Mouse (Mus musculus): Measurements from ENCODE around the gene Phactr3. TPM values are rescaled to one million over a fixed set of nuclear protein-coding genes. Genes with fewer than 3 reads are reported as not detected.

Gene Phactr3
- polyA plus RNA-seq, 1 experiment = 0.75 TPM

GRCm38 (mm10) chr2:178130536-178130935 is 11.8 kb downstream of the Phactr3 start:
- Histone ChIP-seq H3K27me3 (ENCODE audit: control insufficient read depth, insufficient read depth, low read length, poor library complexity, severe bottlenecking) (no peaks in the 10 kb centered on the region; the same call in 1 of the 2 replicates), H3K9me3 (replicated peaks; ENCODE audit: control insufficient read depth, insufficient read depth, low read length, poor library complexity, severe bottlenecking) (no peaks in the 10 kb centered on the region), H3K9ac (ENCODE audit: low read depth, poor library complexity, severe bottlenecking) (no peak overlapping the region), H3K4me1 (ENCODE audit: control insufficient read depth, insufficient read depth, low read length) (no peaks in the 10 kb centered on the region), H3K27ac (ENCODE audit: insufficient read depth, low read length) (no peak overlapping the region), H3K4me3 (ENCODE audit: low read depth, low read length) (no peak overlapping the region), H3K36me3 (ENCODE audit: control insufficient read depth, insufficient read depth, low read length, poor library complexity, severe bottlenecking) (no peaks in the 10 kb centered on the region)
- TF ChIP-seq EP300 (IDR thresholded peaks at IDR 0.05; ENCODE audit: insufficient read depth, low read depth, low read length) = no peak
- no peak for TF ChIP-seq CTCF (IDR thresholded peaks at IDR 0.05; ENCODE audit: low read depth, low read length)
- TF ChIP-seq POLR2A (IDR thresholded peaks at IDR 0.05; ENCODE audit: insufficient read depth, low read length) = no peak

- no peaks in the 10 kb centered on the region for H3K36me3 ChIP-seq (ENCODE audit: control insufficient read depth, insufficient read depth, low read length, poor library complexity, severe bottlenecking)
- no peaks in the 10 kb centered on the region for H3K9me3 ChIP-seq (replicated peaks; ENCODE audit: control insufficient read depth, insufficient read depth, low read length, poor library complexity, severe bottlenecking)
- no peak overlapping the region for H3K27ac ChIP-seq (ENCODE audit: insufficient read depth, low read length)
- no peak overlapping the region for H3K9ac ChIP-seq (ENCODE audit: low read depth, poor library complexity, severe bottlenecking)
- H3K27me3 ChIP-seq (ENCODE audit: control insufficient read depth, insufficient read depth, low read length, poor library complexity, severe bottlenecking) = no peaks in the 10 kb centered on the region; the same call in 1 of the 2 replicates
- H3K4me3 ChIP-seq (ENCODE audit: low read depth, low read length) = no peak overlapping the region
- H3K4me1 ChIP-seq (ENCODE audit: control insufficient read depth, insufficient read depth, low read length) = peaks cover 2% of the 10 kb centered on the region
- TF ChIP-seq CTCF (IDR thresholded peaks at IDR 0.05; ENCODE audit: low read depth, low read length) (no peak), POLR2A (IDR thresholded peaks at IDR 0.05; ENCODE audit: insufficient read depth, low read length) (no peak), EP300 (IDR thresholded peaks at IDR 0.05; ENCODE audit: insufficient read depth, low read depth, low read length) (no peak)
Measured at GRCm38 (mm10) chr2:178131011-178131410, 12.2 kb downstream of the Phactr3 start.

GRCm38 (mm10) chr2:178131606-178132365 is 13.0 kb downstream of the Phactr3 start:
- Histone ChIP-seq H3K27me3 (ENCODE audit: control insufficient read depth, insufficient read depth, low read length, poor library complexity, severe bottlenecking) (no peaks in the 10 kb centered on the region; the same call in 1 of the 2 replicates), H3K9ac (ENCODE audit: low read depth, poor library complexity, severe bottlenecking) (no peak overlapping the region), H3K4me1 (ENCODE audit: control insufficient read depth, insufficient read depth, low read length) (peaks cover 2% of the 10 kb centered on the region), H3K27ac (ENCODE audit: insufficient read depth, low read length) (no peak overlapping the region), H3K36me3 (ENCODE audit: control insufficient read depth, insufficient read depth, low read length, poor library complexity, severe bottlenecking) (no peaks in the 10 kb centered on the region), H3K4me3 (ENCODE audit: low read depth, low read length) (no peak overlapping the region), H3K9me3 (replicated peaks; ENCODE audit: control insufficient read depth, insufficient read depth, low read length, poor library complexity, severe bottlenecking) (no peaks in the 10 kb centered on the region)
- TF ChIP-seq POLR2A (IDR thresholded peaks at IDR 0.05; ENCODE audit: insufficient read depth, low read length) (no peak), EP300 (IDR thresholded peaks at IDR 0.05; ENCODE audit: insufficient read depth, low read depth, low read length) (no peak), CTCF (IDR thresholded peaks at IDR 0.05; ENCODE audit: low read depth, low read length) (no peak)

- H3K4me3 ChIP-seq (ENCODE audit: low read depth, low read length) = no peak overlapping the region
- H3K36me3 ChIP-seq (ENCODE audit: control insufficient read depth, insufficient read depth, low read length, poor library complexity, severe bottlenecking) = no peaks in the 10 kb centered on the region
- no peaks in the 10 kb centered on the region for H3K27me3 ChIP-seq (ENCODE audit: control insufficient read depth, insufficient read depth, low read length, poor library complexity, severe bottlenecking)
- H3K9ac ChIP-seq (ENCODE audit: low read depth, poor library complexity, severe bottlenecking) = no peak overlapping the region
- H3K9me3 ChIP-seq (replicated peaks; ENCODE audit: control insufficient read depth, insufficient read depth, low read length, poor library complexity, severe bottlenecking) = no peaks in the 10 kb centered on the region
- TF ChIP-seq EP300 (IDR thresholded peaks at IDR 0.05; ENCODE audit: insufficient read depth, low read depth, low read length) = no peak
- no peak for TF ChIP-seq POLR2A (IDR thresholded peaks at IDR 0.05; ENCODE audit: insufficient read depth, low read length)
- TF ChIP-seq CTCF (IDR thresholded peaks at IDR 0.05; ENCODE audit: low read depth, low read length) = no peak
- no peak overlapping the region for H3K27ac ChIP-seq (ENCODE audit: insufficient read depth, low read length)
- peaks cover 2% of the 10 kb centered on the region for H3K4me1 ChIP-seq (ENCODE audit: control insufficient read depth, insufficient read depth, low read length)
Measured at GRCm38 (mm10) chr2:178135713-178136112, 16.9 kb downstream of the Phactr3 start.

- TF ChIP-seq CTCF (IDR thresholded peaks at IDR 0.05; ENCODE audit: low read depth, low read length) (peak; percentile 94), EP300 (IDR thresholded peaks at IDR 0.05; ENCODE audit: insufficient read depth, low read depth, low read length) (no peak), POLR2A (IDR thresholded peaks at IDR 0.05; ENCODE audit: insufficient read depth, low read length) (no peak)
- Histone ChIP-seq H3K4me1 (ENCODE audit: control insufficient read depth, insufficient read depth, low read length) (peaks cover 5% of the 10 kb centered on the region), H3K36me3 (ENCODE audit: control insufficient read depth, insufficient read depth, low read length, poor library complexity, severe bottlenecking) (no peaks in the 10 kb centered on the region), H3K27ac (ENCODE audit: insufficient read depth, low read length) (no peak overlapping the region), H3K9me3 (replicated peaks; ENCODE audit: control insufficient read depth, insufficient read depth, low read length, poor library complexity, severe bottlenecking) (no peaks in the 10 kb centered on the region), H3K27me3 (ENCODE audit: control insufficient read depth, insufficient read depth, low read length, poor library complexity, severe bottlenecking) (no peaks in the 10 kb centered on the region), H3K4me3 (ENCODE audit: low read depth, low read length) (no peak overlapping the region), H3K9ac (ENCODE audit: low read depth, poor library complexity, severe bottlenecking) (no peak overlapping the region)
Measured at GRCm38 (mm10) chr2:178137518-178137917, 18.7 kb downstream of the Phactr3 start.

- no peak overlapping the region for H3K4me3 ChIP-seq (ENCODE audit: low read depth, low read length)
- H3K9ac ChIP-seq (ENCODE audit: low read depth, poor library complexity, severe bottlenecking) = no peak overlapping the region
- H3K9me3 ChIP-seq (replicated peaks; ENCODE audit: control insufficient read depth, insufficient read depth, low read length, poor library complexity, severe bottlenecking) = no peaks in the 10 kb centered on the region
- TF ChIP-seq POLR2A (IDR thresholded peaks at IDR 0.05; ENCODE audit: insufficient read depth, low read length) = no peak
- no peak for TF ChIP-seq CTCF (IDR thresholded peaks at IDR 0.05; ENCODE audit: low read depth, low read length)
- TF ChIP-seq EP300 (IDR thresholded peaks at IDR 0.05; ENCODE audit: insufficient read depth, low read depth, low read length) = no peak
- no peak overlapping the region for H3K27ac ChIP-seq (ENCODE audit: insufficient read depth, low read length)
- no peaks in the 10 kb centered on the region for H3K36me3 ChIP-seq (ENCODE audit: control insufficient read depth, insufficient read depth, low read length, poor library complexity, severe bottlenecking)
- no peaks in the 10 kb centered on the region for H3K27me3 ChIP-seq (ENCODE audit: control insufficient read depth, insufficient read depth, low read length, poor library complexity, severe bottlenecking)
- peaks cover 3% of the 10 kb centered on the region for H3K4me1 ChIP-seq (ENCODE audit: control insufficient read depth, insufficient read depth, low read length)
Measured at GRCm38 (mm10) chr2:178141489-178141922, 22.7 kb downstream of the Phactr3 start.

All from ES-Bruce4 (cell line).